ENCODE assay signal across 16 mouse cellular contexts in genomic region chr13:45632133-45632532, GRCm38 (mm10).
DNase-seq lines count a peak whose midpoint lies in the region; ATAC-seq and TF ChIP-seq lines count a peak whose summit lies in the region.
"Had no signal": no experiment of that assay in that cellular context is flagged by ENCODE, and none has a peak within 500 bp of the region (broad histone marks: within the 10 kb centered on the region; RNA-seq: fewer than 3 reads in every experiment).

No protein-coding gene starts in this region.

- ATAC-seq in kidney, postnatal 0 days (replicated peaks; ENCODE audit: low FRiP score, low read depth) = no peak
- ATAC-seq: forebrain, embryonic 16.5 days; inflammation-experienced regulatory T-cells, adult 6 months had no signal

- no peaks in the 10 kb centered on the region for H3K36me3 ChIP-seq in kidney, postnatal 0 days (ENCODE audit: insufficient read depth, low read length)
- no peaks in the 10 kb centered on the region for H3K36me3 ChIP-seq in spleen, adult 2 months (ENCODE audit: control insufficient read depth, insufficient read depth, low read length)
- H3K36me3 ChIP-seq in small intestine, adult 2 months (ENCODE audit: control insufficient read depth, insufficient read depth, low read length) = no peaks in the 10 kb centered on the region
- H3K36me3 ChIP-seq: heart, embryonic 15.5 days had no signal

- no peak overlapping the region for H3K9ac ChIP-seq in kidney, postnatal 0 days (ENCODE audit: low read depth, low read length)
- H3K9ac ChIP-seq: heart, embryonic 15.5 days had no signal

- H3K9me3 ChIP-seq in kidney, postnatal 0 days (replicated peaks; ENCODE audit: low read length) = no peaks in the 10 kb centered on the region
- H3K9me3 ChIP-seq: heart, embryonic 15.5 days; megakaryocyte, embryonic 14.5 days had no signal

- peaks cover 11% of the 10 kb centered on the region; the same call in 1 of the 2 replicates for H3K4me1 ChIP-seq in kidney, postnatal 0 days (replicated peaks; ENCODE audit: insufficient read depth, low read length)
- no peaks in the 10 kb centered on the region for H3K4me1 ChIP-seq in spleen, adult 2 months (ENCODE audit: control insufficient read depth, insufficient read depth, insufficient read length)
- no peaks in the 10 kb centered on the region for H3K4me1 ChIP-seq in small intestine, adult 2 months (ENCODE audit: control insufficient read depth, insufficient read depth, insufficient read length, low read length)

- TF ChIP-seq POLR2A in spleen, adult 2 months (IDR thresholded peaks at IDR 0.05; ENCODE audit: low read depth, low read length) = no peak
- TF ChIP-seq POLR2A in small intestine, adult 2 months (IDR thresholded peaks at IDR 0.05; ENCODE audit: low read depth, low read length) = no peak

- H3K27ac ChIP-seq in kidney, postnatal 0 days = no peak overlapping the region
- no peak overlapping the region for H3K27ac ChIP-seq in spleen, adult 2 months (ENCODE audit: insufficient read depth, low read length)
- no peak overlapping the region for H3K27ac ChIP-seq in small intestine, adult 2 months (ENCODE audit: insufficient read depth, low read depth, low read length)
- H3K27ac ChIP-seq: heart, embryonic 15.5 days had no signal

- peak; percentile 48 for TF ChIP-seq CTCF in kidney, postnatal 0 days (IDR thresholded peaks at IDR 0.05; ENCODE audit: low read depth)
- TF ChIP-seq CTCF in spleen, adult 2 months (IDR thresholded peaks at IDR 0.05; ENCODE audit: extremely low read depth, insufficient read depth, insufficient read length, insufficient replicate concordance) = peak; percentile 11; the same call in 1 of the 2 replicates
- peak; percentile 41; the same call in 1 of the 2 replicates for TF ChIP-seq CTCF in small intestine, adult 2 months (IDR thresholded peaks at IDR 0.05; ENCODE audit: extremely low read depth, insufficient read length, insufficient replicate concordance, low read depth, low read length)

- DNase-seq in embryo, embryonic 10.5 days (ENCODE audit: low spot score) = peak; percentile 29
- DNase-seq in embryo, embryonic 10 days (ENCODE audit: low spot score) = no peak
- DNase-seq in kidney, postnatal 0 days (ENCODE audit: low spot score) = no peak
- DNase-seq in kidney, adult 18-20 months = no peak
- DNase-seq in spleen, adult 2 months (ENCODE audit: low read depth in 1 of 2, low spot score in 2 of 2) = no peak
- DNase-seq in spleen, adult 18-20 months = no peak
- no peak for DNase-seq in kidney, postnatal 4 days
- DNase-seq: adrenal gland, postnatal 36 days; cerebellum, postnatal 14 days; kidney, postnatal 36 days had no signal

- no peaks in the 10 kb centered on the region for H3K27me3 ChIP-seq in kidney, postnatal 0 days (ENCODE audit: insufficient read depth, low read length)
- H3K27me3 ChIP-seq in spleen, adult 2 months (ENCODE audit: control insufficient read depth, insufficient read depth, low read length) = no peaks in the 10 kb centered on the region
- no peaks in the 10 kb centered on the region for H3K27me3 ChIP-seq in small intestine, adult 2 months (ENCODE audit: control insufficient read depth, insufficient read depth, low read length)
- H3K27me3 ChIP-seq: heart, embryonic 15.5 days; megakaryocyte, embryonic 14.5 days had no signal

- 87% methylated on average over 3 of the region's 3 CpGs for WGBS in kidney, postnatal 0 days
- 87% methylated on average over 3 of the region's 3 CpGs for WGBS in spleen, adult 2 months
- 88% methylated on average over 3 of the region's 3 CpGs for WGBS in small intestine, adult 2 months

- no peak overlapping the region for H3K4me2 ChIP-seq in kidney, postnatal 0 days (ENCODE audit: low read length)
- H3K4me2 ChIP-seq: heart, embryonic 15.5 days had no signal

- no peak overlapping the region for H3K4me3 ChIP-seq in kidney, postnatal 0 days (replicated peaks; ENCODE audit: low read depth, low read length)
- no peak overlapping the region for H3K4me3 ChIP-seq in spleen, adult 2 months (ENCODE audit: extremely low read depth, insufficient read depth, insufficient read length)
- no peak overlapping the region for H3K4me3 ChIP-seq in small intestine, adult 2 months (ENCODE audit: low read depth, low read length)
- H3K4me3 ChIP-seq: heart, embryonic 15.5 days; megakaryocyte, embryonic 14.5 days; myocyte had no signal
